Mouse (Mus musculus) right cerebral cortex, postnatal 10 days (tissue): ENCODE data around the gene Otogl.

Source experiments
- DNase-seq, 2 experiments: peaks; one replicate each; pipeline ENCODE4 v3.0.0; 2021; ENCODE audit warnings: low spot score in 2 of 2

Gene Otogl

GRCm38 (mm10) chr10:107905274-107906034 lies 6.5 kb downstream of the Otogl start:
- no peak for DNase-seq

- DNase-seq, result no peak
Measured at GRCm38 (mm10) chr10:107901958-107902357, 10.0 kb downstream of the Otogl start.

- no peak for DNase-seq
Measured at GRCm38 (mm10) chr10:107901204-107901879, 10.6 kb downstream of the Otogl start.

- no peak for DNase-seq
Measured at GRCm38 (mm10) chr10:107899946-107900345, 12.0 kb downstream of the Otogl start.

GRCm38 (mm10) chr10:107896158-107896557 lies 15.8 kb downstream of the Otogl start:
- no peak for DNase-seq

DNA sequence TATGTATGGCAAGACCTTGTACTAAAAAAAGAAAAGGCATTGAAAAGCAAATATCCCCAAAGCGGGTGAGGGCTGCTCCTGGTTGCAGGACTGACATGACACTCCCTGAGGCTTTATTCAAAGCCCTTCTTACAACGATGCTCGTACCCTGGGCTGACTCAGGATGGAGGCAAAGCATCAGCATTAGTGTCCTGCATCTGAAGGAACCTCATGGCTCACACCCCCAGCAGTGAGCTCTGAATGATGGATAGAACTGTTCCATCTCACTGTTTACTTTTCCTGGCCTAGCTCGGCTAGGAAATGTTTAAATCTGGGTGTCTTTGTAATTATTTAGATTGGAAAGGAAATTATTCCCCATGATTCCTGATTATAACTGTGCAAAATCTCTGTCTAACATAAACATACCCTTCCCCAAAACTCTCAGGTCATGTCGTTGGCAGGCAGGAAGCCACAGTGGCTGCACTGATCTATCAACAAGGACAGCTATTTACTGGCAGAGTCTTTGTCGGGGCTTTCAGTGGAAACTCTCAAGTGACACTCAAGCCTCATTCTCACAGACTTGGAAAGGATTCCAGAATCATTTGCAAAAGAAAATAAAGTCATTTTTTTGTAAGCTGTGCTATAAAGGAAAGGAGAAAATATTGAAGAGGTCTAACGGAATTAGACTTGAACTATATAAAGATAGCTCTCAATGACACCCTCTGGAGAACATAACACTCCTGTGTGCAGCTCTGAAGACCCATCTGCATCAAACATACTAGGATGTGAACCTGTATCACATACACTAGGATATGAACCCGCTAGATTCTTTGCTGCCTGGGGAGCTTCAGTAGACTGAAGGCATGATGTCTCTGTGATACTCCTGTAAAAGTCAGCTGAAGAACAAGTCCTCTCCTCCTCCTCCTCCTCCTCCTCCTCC lies 17.0 kb downstream of the Otogl start:
- no peak for DNase-seq

DNA sequence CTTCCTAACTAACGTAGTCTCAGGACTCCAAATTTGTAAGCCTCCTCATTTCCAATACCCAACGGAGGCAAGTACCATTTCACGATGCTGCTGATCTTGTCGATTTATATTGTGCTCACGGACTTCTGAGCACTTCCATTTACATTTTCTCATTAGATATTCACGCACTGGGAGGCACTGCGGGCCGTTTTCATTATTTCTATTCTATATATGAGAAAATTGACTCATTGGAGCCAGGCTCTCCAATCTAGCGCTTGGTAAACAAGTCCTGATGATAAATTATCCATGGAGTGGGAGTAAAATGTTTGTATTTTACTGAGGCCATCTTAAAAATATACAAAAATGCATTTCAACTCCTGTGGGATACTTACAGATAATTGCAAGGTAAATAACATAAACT lies 21.5 kb downstream of the Otogl start:
- no peak for DNase-seq

- no peak for DNase-seq
Measured at GRCm38 (mm10) chr10:107872542-107872941, 39.4 kb downstream of the Otogl start.

DNA sequence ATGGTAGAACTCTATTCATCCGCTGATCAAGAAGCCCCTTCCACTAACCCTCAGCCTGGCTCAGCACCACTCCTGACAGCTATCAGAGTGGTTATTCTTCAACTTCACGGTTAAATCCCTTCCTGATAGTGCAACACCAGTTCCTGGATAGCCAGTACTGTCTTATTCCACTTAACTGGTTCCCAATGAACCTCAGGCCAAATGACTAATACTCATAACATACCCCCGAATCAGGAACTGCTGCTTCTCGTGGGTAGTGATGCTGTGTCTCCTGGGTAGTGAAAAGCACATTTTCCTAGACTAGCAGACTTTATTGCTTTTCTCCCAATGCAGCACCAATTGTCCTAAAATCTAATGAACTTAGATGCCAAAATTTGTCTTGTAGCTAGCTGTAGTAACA lies 39.8 kb downstream of the Otogl start:
- no peak for DNase-seq

- DNase-seq, result no peak
Measured at GRCm38 (mm10) chr10:107870540-107870939, 41.4 kb downstream of the Otogl start.

DNA sequence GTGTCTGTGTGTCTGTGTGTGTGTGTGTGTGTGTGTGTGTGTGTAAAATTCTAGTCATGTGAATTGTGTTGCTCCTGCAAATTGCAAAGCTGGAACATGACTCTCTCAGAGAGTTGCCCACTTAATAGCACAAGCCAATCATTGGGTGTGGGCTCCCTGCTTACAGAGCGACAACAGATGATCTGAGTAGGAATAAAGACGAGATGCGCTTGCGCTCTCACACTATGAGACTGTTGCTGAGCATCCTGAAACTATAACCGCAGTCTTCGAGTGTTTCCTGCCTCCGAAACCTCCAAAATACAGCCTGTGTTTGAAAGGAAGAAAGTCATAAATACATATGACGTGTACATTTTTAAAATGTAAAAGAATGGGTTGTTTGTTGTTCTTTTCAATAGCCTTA lies 43.0 kb downstream of the Otogl start:
- DNase-seq, result no peak

DNA sequence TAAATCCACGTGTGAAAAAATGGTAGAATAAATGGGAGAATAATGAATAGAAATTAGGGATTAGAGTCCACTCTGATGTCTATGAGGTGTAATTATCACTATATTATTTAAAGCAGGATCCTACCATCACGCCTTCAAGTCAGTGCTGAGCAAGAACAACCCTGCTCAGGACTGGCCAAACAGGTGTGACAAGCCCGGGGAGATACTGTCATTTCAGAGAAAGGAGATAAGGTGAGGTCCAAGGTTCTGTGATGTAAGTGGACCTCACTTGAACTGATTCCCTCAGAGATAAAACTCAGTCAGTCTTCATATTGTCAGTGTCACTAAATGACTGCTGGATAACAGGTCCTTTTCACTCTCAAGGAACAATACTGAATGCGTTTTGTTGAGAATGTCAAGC lies 44.5 kb downstream of the Otogl start:
- DNase-seq, result no peak

- DNase-seq, result peak; percentile 35 to 53
Measured at GRCm38 (mm10) chr10:107860235-107860917, 51.6 kb downstream of the Otogl start.

- DNase-seq, result no peak
Measured at GRCm38 (mm10) chr10:107859220-107859619, 52.7 kb downstream of the Otogl start.

GRCm38 (mm10) chr10:107858684-107859083 lies 53.2 kb downstream of the Otogl start:
- peak; percentile 41 to 63 for DNase-seq

DNA sequence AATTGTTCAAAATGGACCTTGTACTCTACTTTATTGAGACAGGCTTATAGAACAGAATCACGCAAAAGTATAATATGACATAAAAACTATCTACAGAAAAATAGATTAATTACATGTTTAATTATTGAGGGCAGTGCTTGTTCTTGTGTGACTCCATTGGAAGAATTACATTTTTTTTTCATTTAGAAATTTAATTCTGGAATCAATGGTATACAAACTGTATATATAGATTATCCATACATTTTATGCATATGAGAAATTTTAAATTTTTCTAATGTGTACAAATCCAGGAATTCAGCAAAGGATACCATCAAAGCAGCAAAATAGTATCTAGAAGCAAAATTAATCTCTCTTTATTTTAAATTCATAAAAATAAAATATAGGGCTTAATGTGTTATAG lies 67.0 kb downstream of the Otogl start:
- DNase-seq, result no peak

- no peak for DNase-seq
Measured at GRCm38 (mm10) chr10:107834452-107835239, 77.3 kb downstream of the Otogl start.

- DNase-seq, result no peak
Measured at GRCm38 (mm10) chr10:107829151-107829550, 82.8 kb downstream of the Otogl start.

DNA sequence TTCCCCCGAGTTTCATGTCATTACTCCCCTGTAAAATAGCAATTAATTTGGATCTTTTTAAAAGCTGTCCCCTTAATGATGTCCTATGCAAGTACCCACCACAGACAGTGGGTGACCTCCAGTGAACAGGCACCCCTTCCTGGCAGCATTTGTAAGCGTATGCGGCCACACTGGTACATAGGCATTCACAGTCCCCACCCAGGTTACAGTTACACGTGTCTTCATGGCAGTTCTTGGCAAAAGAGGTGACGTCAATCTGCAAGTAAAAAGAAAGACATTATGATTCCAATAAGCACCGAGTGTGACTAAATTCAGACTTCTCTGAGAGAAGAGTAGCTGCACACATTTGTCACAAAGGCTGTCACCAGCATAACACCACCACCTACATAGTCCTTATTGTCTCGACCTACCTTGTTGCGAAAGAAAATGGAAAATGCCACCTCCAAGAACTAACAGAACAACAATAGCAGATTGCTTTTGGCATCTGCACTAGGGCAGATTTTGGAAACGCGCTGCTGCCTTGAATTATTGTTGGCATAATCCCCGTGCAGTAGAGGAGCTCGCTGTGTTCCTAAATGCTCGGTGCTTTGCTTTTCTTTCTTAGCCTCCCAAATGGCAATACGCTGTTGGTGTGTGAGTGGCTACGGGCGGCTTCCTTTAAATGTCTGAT lies 98.0 kb downstream of the Otogl start:
- peak in 1 of 2 experiments; percentile 23 for DNase-seq

GRCm38 (mm10) chr10:107810649-107811398 lies 101.1 kb downstream of the Otogl start:
- DNase-seq, result no peak
